Mouse (Mus musculus) ovary, adult 18-20 months (tissue): ENCODE data around the gene B3gntl1.

ENCODE experiments used
- DNase-seq: peaks from one replicate; pipeline ENCODE4 v3.0.0; 2022; ENCODE audit warnings: low spot score, mixed read lengths

B3gntl1 gene

GRCm38 (mm10) chr11:121648166-121648565 lies 24.8 kb downstream of the B3gntl1 start:
- DNase-seq, result no peak

- DNase-seq, result no peak
Measured at GRCm38 (mm10) chr11:121647321-121647720, 25.6 kb downstream of the B3gntl1 start.

GRCm38 (mm10) chr11:121645394-121645793 lies 27.6 kb downstream of the B3gntl1 start:
- no peak for DNase-seq

- DNase-seq, result no peak
Measured at GRCm38 (mm10) chr11:121641501-121642145, 31.3 kb downstream of the B3gntl1 start.

- no peak for DNase-seq
Measured at GRCm38 (mm10) chr11:121636646-121637045, 36.3 kb downstream of the B3gntl1 start.

GRCm38 (mm10) chr11:121631410-121631809 lies 41.5 kb downstream of the B3gntl1 start:
- DNase-seq, result no peak

- DNase-seq, result no peak
Measured at GRCm38 (mm10) chr11:121630406-121630805, 42.5 kb downstream of the B3gntl1 start.

- no peak for DNase-seq
Measured at GRCm38 (mm10) chr11:121629529-121629928, 43.4 kb downstream of the B3gntl1 start.

GRCm38 (mm10) chr11:121627521-121627920 lies 45.4 kb downstream of the B3gntl1 start:
- no peak for DNase-seq

- DNase-seq, result no peak
Measured at GRCm38 (mm10) chr11:121625007-121625406, 47.9 kb downstream of the B3gntl1 start.

- DNase-seq, result no peak
Measured at GRCm38 (mm10) chr11:121617371-121617770, 55.6 kb downstream of the B3gntl1 start.

GRCm38 (mm10) chr11:121616501-121616900 lies 56.5 kb downstream of the B3gntl1 start:
- DNase-seq, result no peak

GRCm38 (mm10) chr11:121615961-121616485 lies 56.9 kb downstream of the B3gntl1 start:
- DNase-seq, result no peak

GRCm38 (mm10) chr11:121610976-121611375 lies 62.0 kb downstream of the B3gntl1 start:
- DNase-seq, result no peak

- DNase-seq, result no peak
Measured at GRCm38 (mm10) chr11:121605604-121606003, 67.3 kb downstream of the B3gntl1 start.

- DNase-seq, result no peak
Measured at GRCm38 (mm10) chr11:121601422-121601821, 71.5 kb downstream of the B3gntl1 start.

- DNase-seq, result no peak
Measured at GRCm38 (mm10) chr11:121597254-121597653, 75.7 kb downstream of the B3gntl1 start.

GRCm38 (mm10) chr11:121581856-121582255 lies 91.1 kb downstream of the B3gntl1 start:
- no peak for DNase-seq
